Mouse (Mus musculus): Measurements from ENCODE around the gene Myog.

Myog gene

DNA sequence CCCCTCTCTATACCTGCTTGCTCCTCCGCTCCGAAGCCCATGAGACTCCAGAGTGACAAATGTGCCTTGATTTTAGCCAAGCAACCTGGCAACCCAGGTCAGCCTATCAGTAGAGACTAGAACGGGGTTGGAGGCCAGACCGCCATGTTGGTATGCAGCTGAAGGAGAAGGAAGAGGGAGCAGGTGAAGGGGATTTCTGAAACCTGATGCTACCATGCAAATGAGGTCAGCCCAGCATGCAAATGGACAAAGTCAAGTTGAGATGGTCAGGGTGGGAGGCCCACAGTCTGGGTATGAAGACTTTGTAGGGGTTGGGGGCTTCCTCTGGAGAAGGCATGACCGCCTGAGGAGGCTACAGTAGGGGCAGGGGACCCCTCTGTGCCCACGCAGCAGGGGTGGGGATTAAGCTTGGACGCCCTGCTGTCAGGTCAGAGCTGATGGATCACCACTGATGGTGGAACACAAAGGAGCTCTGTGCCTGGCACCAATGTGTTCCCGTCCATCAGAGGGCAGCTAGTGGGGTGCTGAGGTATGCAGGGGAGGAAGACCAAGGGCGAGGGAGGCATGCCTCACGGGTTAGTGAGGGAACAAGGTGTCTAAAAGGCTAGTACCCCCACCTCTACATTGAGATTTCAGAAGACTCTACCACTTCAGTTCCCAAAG lies 4.2 kb upstream of the Myog start:
- no peak for DNase-seq

DNA sequence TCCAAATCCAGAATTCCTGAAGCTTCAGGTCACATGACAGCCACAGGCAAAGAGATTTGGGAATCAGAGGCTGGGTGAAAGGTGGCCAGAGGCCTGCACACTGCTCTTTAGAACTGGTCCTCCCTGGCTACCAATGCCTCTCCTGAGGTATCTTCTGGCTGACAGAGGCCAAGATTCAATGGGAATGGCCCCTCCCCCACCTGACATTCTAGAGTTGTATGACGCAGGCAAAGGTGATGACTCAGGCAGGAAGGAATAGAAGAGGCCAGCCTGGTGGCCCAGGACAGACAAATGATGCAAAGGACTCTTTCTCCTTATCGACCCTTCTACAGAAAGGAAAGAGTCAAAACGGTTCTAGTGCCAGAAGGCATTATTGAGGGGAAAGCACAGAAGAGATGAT lies 1.6 kb upstream of the Myog start:
- no peak for DNase-seq

DNA sequence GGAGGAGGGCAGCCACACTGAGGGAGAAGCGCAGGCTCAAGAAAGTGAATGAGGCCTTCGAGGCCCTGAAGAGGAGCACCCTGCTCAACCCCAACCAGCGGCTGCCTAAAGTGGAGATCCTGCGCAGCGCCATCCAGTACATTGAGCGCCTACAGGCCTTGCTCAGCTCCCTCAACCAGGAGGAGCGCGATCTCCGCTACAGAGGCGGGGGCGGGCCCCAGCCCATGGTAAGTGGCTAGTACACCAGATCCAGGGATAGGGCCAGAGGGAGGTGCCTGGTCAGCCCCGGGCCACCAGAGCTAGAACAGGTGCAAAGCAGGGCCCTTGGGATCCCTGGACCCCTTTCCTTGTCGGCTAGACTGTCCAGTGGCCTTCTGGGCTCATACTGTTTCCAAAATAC lies 511 bp downstream of the Myog start:
- no peak for DNase-seq

DNA sequence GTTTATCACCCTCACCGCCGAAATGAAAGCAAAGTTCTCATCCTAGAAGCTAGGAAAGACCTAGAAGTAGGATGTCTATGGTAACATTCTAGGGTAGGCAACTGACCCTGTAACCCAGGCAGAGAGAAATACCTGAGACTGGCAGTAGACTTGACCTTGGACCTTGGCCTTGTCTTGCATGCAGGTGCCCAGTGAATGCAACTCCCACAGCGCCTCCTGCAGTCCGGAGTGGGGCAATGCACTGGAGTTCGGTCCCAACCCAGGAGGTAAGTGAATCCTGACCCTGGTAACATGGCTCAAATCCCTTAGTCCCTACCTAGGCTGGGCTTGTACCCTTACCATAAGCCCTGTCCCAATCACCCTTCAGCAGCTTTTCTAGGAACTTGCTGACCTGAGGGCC lies 1.1 kb downstream of the Myog start:
- peak; percentile 71 for DNase-seq

DNA sequence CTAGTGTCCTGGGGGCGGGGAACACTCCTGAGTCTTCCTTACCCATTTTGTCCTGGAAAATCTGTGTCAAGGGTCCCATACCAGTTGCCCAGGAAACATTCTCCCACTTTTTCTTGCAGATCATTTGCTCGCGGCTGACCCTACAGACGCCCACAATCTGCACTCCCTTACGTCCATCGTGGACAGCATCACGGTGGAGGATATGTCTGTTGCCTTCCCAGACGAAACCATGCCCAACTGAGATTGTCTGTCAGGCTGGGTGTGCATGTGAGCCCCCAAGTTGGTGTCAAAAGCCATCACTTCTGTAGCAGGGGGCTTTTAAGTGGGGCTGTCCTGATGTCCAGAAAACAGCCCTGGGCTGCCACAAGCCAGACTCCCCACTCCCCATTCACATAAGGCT lies 1.8 kb downstream of the Myog start:
- DNase-seq = no peak

DNA sequence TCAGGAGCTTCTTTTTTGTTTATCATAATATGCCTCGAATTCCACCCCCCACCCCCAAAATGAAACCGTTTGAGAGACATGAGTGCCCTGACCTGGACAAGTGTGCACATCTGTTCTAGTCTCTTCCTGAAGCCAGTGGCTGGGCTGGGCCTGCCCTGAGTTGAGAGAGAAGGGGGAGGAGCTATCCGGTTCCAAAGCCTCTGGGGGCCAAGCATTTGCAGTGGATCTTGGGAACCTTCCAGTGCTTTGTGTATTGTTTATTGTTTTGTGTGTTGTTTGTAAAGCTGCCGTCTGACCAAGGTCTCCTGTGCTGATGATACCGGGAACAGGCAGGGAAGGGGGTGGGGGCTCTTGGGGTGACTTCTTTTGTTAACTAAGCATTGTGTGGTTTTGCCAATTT lies 2.3 kb downstream of the Myog start:
- DNase-seq = no peak

DNA sequence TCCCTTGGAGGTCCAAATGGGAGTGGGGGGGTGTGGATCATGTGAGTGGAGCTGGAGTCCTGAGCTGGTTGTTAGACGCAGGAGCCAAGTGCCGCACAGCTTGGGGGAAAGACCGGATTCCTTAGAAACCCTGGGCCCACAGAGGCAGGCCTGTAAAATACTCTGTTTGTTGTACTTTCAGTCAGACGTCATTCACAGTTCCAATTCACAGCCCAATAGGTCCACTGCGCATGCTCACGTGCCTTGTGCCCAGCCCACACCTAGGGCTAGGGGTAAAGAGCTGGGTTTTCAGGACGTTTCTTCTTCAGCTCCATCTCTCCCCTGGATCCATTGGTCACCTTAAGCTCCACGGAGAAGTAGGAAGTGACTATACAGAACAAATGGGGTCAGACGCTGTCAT lies 2.8 kb downstream of the Myog start:
- DNase-seq = no peak

DNA sequence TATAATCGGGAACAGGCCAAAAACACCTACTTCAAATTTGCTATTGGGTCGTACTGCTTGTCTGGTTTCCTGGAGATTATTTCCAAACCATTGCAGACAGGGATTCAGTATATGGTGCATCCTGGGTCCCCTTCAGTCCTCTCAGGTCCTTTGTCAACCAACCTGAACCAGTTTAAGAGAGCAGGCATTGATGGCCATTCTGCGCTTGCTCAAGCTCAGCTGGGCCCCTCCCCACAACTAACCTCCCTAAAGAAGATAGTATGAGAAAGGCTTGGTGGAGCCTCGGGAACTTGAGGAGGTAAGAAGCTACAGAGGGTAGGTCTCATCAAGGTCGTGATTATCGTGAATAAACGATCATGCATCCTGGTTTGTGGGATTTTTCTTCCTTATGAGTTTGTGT lies 3.5 kb downstream of the Myog start:
- no peak for DNase-seq

DNA sequence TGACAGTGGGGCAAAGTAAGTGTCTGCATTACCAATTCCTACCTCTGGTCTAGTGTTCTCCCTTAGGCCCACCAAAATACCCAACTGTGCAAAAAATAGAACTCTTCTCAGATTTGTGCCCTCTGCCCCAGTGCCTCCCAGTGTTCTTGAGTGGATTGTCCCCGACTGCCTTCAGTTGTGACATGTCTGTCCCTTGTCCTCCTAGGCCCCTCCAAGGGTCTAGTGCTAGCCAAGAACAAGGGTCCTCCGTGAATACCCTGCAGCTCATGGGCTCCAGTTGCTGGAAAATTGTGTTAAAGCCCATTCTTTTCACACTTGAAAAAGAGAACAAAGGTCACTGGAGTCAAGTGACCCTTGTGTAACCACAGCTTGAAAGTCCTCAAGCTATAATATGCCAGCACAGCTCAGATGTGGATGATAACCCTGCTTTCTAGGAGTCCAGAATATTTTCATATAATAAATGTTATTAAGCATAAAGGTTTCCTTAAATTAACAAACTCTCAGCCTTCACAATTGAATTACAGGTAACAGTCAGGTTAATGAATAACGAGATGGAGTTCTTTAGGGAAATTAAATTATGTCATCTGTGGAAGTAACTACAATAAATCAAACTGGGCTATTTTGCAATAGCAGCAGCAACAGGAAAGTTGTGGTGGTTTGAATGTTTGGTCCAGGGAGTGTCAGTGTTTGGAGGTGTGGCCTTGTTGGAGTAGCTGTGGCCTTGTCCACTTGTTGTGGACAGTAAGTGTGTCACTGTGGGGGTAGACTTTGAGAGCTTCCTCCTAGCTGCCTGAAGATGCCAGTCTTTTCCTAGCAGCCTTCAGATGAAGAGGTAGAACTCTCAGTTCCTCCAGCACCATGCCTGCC lies 4.2 kb downstream of the Myog start:
- DNase-seq = no peak

DNA sequence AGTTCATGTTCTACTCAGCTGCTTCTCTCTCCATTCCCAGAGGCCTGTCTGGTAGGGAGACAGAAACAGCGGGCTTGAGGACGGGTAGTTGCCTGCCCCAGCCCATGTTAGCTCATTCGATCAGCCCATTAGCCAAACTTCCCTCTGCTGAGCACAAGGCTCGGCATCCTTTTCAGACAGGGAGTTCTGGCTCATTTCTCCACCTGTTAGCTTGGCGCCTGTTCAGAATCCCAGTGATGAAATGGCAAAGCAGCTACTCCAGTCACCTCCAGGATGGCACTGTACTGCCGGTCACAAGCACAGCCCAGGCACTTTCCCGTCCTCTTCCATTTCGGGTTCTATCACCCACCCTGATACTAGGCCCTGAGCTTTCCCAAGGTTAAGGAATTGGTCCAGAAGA lies 7.5 kb downstream of the Myog start:
- peak; percentile 95 for DNase-seq

DNA sequence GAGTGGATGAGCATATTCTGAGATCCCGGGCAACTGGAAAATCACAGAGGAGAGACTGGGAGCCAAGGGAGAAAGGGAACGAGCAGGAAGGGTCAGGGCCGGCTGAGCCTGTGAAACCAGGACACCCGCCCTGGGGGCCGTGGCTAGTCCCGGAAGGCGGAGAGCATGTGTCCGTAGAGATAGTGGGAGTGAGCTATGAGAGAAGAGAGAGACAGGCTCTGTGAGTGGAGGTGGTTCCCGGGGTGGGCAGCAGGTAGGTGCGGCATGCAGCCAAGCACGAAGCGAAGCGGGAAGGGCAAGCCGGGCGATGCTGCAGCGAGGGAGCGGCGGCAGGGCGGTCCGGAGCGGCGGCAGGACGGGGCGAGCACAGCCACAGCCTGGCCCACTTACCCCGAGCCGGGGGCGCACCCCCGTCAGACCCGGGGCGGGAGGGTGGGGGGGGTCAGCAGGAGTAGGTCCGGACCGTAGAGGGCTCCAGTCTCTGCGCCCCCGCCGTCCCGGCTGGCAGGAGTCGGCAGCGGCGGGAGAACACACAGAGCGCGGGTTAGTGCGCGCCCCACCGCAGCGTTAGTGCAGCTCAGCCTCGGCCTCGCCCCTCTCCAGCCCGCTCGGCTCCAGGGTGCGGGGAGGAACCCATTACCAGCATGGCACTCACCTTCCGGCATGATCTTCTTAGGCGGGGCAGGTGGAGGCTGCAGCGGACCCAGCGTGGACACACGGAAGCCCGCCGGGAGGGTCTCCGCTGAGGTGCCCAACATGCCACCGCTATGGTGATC lies 9.0 kb downstream of the Myog start:
- peak; percentile 67 for DNase-seq

DNA sequence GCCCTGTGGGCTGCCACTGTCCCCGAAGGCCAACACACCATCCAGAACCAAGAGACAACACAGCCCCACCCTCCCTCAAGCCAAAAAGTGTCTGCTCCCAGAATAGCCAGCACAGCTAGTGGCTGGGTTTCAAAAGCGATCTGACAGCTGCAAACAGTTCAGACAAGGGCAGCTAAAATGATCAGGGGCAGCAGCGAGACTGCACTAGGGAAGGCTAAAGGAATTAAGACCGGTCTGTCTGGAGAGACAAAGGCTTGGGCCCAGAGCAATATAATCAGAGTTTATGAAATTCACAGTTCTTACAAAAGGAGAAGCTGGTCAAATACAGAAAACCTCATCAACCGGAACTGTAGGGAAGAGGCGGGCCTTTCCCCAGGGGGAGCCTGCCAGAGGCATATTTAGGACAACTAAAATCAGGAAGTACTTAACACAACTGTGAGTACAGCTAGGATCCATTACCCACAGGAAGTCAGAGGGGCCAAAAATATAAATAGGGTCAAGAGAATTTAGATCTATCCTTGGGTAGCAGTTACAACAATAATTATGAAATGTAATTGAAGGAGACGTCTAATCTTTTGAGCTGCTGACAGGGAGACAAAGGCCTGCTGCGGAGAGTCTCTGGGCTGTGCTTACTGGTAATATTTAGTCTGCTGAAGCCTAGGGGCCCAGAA lies 12.9 kb downstream of the Myog start:
- DNase-seq = no peak

DNA sequence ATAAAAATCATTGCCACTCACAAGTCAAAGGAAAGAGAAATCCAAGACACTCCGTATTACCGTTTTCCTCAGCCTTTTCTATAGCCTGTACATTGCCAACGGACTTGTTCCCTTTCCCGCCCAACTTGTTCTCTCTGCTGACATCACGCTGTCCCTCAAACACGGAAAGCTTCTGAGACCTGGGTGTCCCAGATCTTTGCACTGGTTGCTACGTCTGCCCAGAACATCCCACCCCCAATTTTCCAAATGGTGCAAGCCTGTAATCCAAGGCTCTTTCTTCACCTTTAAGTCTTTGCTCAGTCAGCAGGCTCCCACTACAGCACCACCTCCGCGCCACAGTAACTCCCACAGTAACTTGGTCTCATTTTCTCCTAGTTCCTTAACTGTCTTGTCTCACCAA lies 15.2 kb downstream of the Myog start:
- no peak for DNase-seq

DNA sequence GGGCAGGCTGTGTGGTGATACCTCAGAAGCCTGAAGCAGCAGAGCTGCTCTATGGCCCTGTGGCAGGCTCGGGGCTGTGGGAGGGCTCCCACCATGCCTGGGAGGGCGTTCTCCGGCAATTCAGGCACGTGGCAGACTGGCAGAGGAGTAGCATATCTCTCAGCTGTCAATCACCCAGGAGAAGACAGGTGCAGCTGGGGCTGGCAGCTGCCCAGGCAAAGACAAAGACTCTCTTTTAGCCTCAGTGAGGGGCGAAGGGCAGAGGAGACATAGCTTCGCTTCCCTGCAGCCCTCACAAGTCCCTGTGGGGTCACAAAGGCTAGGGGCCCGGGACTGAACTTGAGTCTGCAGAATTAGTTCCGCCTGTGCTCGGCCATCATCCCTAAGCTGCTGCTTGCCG lies 17.6 kb downstream of the Myog start:
- no peak for DNase-seq

DNA sequence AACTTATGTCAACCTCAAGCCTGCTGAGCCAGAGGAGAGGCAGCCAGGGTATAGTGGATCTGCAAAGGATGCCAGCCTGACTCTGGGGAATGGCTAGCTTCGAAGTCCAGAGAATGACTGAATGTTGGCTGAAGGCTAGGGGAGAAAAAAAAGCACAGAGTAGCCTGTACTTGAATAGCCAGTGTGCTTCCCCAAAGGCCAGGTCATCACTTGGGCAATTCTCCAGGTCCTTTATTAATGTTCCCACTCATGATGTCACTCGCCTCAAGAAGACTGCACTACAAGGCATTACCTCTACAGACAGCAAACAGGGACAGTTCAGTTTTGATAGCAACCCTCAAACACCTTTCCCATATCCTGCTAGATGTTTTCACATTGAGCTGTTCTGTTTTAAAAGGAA lies 20.5 kb downstream of the Myog start:
- no peak for DNase-seq

DNA sequence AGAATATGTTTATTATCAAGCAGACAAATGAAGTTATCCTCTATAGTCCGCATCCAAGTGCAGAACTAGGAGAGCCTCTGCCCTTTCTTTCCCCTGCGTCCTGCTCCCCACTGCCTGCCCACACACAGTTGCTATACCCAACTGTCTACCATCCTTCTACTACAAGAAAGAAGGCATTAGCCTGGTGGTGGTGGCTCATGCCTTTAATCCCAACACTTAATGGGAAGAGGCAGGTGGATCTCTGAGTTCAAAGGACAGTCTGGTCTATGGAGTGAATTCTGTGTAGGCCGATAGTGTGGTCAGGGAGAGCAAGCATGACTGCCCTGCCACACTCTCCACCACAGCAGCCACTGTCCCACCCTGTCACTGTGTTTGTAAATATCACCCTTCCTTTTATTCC lies 20.9 kb downstream of the Myog start:
- no peak for DNase-seq

DNA sequence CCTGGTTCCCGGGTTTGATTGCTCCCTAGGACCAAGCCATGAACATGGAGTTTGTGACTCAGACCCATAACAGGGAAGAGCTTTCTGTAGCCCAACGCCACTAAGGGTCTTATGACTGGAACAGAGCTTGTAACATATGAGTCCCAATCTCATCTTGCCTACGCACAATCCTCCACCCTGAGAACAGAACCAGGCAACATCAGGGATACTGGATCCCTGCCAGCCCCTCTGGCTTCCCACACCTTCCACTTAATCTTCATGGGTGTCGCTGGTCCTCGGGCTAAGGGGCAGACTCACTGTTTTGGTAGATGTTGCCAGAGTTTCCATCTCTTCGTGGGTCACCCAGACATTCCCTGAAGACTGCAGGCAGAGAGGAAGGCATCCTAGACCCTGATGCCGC lies 22.0 kb downstream of the Myog start:
- DNase-seq = no peak

DNA sequence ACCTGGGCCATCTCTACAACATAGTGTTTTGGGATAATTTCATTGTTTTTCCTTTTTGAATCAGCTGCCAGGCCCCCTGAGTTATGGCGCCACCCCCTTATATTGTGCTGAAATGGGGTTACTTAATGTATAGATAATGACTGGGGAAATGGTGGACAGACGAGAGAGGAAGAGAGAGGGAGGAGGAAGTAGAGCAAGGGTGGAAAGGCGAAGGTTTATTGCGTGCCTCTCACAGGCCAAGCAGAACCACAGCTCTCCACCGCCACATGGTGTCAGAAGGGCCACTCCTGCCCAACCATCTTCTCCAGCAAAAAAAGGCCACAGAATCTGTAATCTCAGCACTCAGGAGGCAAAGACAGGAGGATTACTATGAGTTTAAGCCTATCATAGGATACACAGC lies 25.4 kb downstream of the Myog start:
- no peak for DNase-seq

DNA sequence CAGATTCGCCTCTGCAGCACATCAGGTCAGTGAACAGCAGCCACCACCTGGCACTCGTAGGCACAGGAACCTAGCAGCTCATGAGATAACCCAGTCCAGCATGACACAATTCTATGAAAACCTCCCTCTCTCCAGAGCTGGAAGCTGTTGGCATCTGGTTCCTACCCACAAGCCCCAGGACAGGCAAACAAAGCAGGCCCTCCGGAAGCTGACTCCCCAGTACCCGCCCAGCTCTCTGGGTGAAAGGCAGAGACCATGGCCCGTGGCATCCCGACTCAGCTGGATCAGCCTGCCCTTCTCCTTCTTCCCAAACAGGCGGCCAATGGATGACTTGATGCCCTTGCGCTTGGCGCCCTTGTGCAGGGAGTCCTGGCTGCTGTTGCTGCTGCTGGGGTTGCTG lies 26.6 kb downstream of the Myog start:
- no peak for DNase-seq

DNA sequence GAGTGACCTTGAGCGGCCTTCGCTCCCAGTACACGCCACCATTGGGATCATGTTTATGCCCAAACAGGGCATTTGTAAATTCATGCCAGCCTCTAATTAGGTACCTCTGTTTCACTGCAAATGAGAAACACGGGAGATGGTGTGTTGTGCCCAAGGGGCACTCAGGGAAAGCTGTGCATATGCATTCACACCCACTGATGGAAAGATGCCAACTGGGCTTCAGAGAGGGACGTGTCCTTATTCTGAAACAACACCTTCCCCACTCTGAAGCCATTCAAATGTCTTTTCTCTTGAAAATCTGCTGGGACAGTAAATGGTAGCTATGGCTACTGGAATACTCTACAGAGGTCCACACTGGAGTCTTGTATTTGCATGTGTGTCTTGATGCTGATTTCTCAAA lies 28.5 kb downstream of the Myog start:
- no peak for DNase-seq

DNA sequence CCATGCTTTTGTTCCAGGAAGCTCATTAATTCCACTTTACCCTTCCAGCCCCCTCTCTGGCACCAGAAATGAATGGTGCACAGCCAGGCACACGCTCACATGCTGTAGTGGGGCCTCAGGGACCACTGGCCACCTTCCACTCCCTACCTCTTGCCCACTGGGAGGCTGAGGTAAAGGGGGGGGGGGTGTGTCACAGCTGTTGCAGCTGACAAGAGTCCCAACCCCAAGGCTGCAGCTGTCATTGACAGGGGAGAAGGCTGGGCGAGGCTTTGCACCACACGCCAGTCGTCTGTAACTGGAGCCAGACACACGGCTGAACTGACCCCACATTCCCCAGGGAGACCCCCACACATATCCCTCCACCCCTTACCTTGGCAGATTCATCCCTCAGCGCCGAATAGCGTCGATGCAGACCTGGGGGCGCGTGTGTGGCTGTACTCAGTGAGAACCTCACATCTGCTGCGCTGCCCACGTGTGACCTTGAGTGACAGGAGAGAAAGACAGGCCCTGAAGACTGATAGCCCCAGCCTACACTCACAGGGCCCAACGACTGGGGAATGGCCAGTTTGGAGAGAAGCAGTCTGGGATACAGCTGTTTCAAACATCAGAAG lies 31.0 kb downstream of the Myog start:
- DNase-seq = no peak

DNA sequence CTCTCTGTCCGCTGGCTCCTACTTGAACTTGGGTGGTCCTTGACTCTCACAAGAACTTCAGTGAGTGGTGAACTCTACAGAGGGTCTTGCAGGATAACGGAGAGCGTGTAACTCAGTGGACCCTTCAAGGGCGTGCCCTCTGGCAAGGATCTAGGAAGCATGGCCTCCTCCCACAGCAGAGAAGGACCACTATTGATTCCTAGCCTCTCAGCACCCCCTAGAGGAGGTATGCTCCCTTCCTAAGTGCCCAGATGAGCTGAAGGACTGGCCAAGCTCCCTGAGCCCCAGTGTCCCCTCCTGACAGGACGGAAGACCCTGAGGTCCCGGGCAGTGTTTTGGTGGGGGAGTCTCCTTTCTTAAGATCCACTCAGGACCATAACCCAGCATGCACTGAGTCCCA lies 32.8 kb downstream of the Myog start:
- no peak for DNase-seq

DNA sequence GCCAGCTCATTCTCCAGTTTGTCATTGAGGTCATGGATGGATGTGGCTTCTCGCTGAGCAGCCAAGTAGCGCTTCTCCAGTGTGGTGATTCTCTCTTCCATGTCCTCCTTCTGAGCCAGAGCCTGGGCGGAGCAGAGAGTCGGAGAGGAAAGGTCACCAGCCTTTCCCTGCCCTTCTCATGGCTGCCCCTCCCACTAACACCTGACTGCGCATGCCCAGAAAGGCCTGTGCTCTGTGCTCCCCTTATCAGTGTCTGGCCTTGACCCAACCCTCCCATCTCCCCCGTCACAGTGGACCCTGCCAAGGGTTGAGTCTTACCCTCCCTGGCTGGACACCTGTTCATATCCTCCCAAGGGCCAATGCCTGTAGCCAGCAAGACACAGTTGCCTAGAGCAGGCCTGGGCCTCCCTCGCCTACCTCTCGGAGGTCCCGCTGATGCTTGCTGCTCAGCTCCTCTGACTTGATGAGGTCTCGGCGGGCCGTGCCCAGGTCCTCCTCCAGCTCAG lies 37.1 kb downstream of the Myog start:
- DNase-seq = peak; percentile 62

All from cerebellum, adult 11-12 months (tissue).